Mouse (Mus musculus) c-Kit-positive CD71-positive TER-119-negative erythroid progenitor cells, embryonic 14.5 days (primary cell): ENCODE data around the gene Spef1.

Experiments used
- DNase-seq: peaks from one replicate; pipeline ENCODE4 v3.0.0-alpha.2; 2013; ENCODE audit warnings: low read depth

The Spef1 gene

GRCm38 (mm10) chr2:131205521-131206182, 18.6 kb upstream of the Spef1 start:
- peak; percentile 93 for DNase-seq

DNA sequence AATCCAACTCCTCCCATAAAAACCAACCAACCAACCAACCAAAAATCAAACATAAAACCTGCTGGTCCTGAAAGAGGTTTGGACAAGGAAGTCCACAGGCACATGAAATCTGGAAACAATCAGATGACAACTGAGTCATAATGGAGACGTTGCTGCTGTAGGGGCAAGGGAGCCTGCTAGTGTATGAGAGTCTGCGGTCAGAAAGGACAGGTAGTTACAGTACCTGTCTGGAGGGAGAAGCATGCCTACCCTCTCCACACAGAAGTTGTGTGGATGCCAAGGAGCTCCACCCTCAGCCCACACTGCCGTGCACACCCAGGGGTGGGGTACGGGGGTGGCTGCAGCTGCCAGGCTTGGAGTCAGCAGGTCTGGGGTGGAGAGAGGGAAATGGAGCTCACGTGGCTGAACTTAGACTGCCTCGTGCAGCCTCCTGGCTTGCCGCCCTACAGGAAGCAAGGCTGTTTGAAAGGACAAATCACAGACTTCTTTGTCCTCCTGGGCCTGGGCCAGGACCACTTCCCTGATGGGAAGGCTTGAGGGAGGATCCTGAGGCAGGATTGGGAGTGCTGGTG, 17.4 kb upstream of the Spef1 start:
- DNase-seq, result no peak

DNA sequence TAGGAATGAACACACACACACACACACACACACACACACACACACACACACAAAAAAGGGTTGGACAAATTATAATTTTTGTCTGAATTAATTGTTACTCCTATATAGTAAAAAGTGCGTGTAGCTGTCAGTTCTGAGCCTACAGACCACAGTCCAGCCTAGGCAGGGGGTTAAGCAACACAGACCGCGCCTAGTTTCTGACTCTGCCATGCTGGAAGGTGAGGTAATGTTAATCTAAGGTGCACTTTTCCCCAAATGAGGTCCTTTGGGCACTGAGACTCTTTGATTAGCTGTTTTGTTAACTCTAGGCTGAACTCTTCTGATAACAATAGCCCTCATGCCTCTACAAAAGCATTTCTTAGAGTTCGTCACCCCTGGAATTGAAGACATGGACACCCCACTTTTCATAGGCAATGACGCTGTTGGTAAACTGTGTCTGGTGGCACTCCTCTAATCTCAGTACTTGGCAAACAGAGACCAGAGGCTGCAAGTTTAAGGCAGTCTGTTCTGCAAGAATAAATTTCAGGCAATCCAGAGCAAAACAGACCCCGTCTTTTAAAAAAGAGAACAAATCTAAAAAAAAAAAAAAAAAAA, 16.8 kb upstream of the Spef1 start:
- DNase-seq, result no peak

- DNase-seq, result no peak
Observed at GRCm38 (mm10) chr2:131201262-131201661, 14.2 kb upstream of the Spef1 start.

GRCm38 (mm10) chr2:131200710-131201109, 13.6 kb upstream of the Spef1 start:
- DNase-seq, result no peak

DNA sequence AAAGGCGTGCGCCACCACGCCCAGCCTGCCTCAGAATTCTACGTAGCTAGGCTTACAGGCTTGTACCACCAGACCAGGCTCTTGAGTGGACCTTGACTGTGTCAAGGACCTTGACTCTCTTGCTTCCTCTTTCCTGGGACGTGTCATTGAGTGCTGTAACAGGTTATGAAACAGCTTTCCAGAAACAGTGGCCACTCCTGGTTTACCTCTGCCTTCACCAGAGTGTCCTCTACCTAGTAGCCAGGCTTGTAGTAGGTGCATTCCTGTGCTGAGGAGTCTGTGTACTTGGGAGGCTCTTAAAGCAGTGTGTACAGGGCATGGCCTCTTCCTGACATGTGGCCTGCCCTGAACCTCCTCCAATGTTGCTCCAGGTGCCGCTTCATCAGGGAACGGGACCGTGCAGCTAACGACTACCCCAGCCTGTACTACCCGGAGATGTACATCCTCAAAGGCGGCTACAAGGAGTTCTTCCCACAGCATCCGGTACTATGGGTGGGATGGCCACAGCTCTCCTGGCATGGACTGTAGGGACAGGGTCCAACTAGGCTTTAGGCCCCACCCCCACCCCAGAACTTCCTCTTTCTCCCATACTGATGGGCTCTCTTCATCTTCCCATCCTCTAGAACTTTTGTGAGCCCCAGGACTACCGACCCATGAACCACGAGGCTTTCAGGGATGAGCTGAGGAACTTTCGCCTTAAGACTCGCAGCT, 9.7 kb upstream of the Spef1 start:
- no peak for DNase-seq

GRCm38 (mm10) chr2:131191005-131191390, 3.9 kb upstream of the Spef1 start:
- no peak for DNase-seq

DNA sequence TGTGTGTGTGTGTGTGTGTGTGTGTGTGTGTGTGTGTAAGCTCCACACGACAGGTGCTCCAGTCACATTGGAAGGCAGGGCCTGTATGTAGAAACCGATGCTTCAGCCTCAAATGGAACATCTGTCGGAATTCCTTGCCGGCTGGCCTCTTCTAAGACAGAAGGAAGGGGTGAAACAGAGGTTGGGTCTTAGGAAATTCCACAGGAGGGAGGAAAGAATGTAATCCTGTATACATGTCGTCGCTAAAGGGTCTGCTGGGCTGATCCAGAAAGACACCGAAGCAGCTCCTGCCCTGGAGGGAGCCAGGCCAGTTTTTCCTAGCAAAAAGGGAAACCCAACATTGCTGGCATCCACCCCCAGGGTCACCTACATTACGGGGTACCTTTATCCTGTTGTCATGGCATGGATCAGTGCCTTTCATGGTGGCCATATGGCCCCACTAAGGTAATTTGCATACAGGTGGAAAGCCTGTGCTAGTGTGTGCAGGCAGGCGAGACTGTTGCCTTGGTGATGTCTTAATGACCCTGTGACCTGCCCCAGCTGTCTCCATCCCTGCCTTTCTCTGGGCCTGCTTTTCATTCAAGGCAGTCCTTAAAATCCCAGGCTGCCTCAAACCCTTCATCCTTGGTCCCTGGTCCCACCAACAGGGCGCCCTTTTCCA, 3.4 kb upstream of the Spef1 start:
- DNase-seq, result no peak

GRCm38 (mm10) chr2:131189521-131190309, 2.6 kb upstream of the Spef1 start:
- DNase-seq, result no peak

DNA sequence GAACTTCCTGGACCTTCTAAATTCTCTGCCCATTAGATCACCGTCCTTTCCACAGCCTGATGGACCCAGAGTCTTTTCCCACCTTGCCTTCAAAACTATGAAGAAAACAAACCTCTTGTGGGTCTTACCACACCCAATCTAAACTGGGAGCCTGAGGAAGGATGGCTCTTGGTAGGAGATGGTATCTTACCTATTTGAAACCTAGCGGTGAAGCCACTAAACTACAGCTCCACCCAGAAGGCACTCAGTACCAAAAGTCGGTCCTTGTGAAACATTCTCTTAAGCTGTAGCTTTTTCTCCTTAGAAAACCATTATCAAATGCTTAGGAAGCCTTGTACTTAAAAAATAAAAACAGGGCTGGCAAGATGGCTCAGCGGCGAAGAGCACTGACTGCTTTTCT, 1.2 kb upstream of the Spef1 start:
- no peak for DNase-seq

DNA sequence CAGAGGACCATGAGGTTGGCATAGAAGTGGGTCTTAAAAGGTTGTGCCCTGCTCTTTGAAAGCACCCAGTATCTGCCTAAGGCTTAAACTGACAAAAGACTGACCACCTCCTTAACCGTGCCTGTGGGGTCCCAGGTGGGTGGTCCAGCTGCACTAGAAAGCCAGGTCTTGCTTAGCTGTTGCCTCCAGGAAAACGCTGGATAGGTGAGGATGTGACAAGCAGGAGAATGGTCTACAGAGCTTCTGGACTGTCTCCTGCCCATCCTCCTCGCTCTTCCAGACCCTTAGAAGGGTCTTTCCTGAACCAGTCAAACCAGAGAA, 480 bp upstream of the Spef1 start:
- DNase-seq, result no peak

DNA sequence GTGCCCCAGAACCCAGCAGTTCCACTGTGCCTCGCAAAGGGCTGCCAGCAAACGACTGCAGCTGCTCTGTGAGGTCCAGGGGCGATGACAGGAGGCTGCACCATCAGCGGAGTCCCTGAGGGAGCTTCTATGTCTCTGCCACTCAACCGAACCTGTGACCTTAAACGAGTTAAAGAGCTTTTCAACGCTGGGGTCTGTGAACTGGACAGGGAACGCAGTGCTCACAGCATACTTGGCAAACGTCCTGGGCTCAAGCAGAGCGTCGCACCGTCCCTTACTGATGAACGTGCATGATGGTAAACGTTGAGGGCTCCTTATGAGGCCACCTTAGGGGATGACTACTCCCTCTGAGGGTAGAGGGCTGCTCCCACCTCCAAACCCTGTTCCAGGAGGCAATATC, 739 bp downstream of the Spef1 start:
- DNase-seq, result no peak

DNA sequence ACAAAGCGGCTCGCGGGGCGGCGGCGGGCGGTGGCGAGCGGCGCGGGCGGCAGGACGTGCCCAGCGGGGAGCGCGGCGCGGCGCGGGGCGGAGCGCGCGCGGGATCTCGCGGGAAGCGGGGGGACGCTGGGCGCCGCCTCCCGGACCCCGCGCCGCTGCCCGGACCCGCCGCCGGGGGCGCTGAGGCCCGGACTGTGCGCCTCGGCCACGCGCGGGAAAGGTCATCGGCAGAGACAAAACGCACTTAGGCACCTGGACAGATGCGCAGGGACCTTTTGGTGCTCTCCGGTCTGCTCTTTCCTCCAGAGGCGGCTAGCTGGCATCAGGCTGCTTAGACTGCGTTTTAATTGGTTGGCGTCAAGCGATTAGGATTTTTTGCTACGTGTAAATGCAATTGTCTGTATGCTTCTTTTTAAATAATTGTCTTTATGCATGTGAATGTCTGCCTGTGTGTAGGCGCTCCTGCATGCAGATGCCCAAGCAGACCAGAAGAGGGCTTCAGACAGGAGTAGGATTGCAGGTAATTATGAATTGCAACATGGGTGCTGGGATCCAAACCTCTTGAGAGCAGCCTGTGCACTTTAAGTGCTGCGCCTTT, 7.0 kb downstream of the Spef1 start, which contains the start of gene Cenpb:
TSS of gene Cenpb (minus strand) at position 78 of the 598 bp plus-strand sequence.
- no peak for DNase-seq

DNA sequence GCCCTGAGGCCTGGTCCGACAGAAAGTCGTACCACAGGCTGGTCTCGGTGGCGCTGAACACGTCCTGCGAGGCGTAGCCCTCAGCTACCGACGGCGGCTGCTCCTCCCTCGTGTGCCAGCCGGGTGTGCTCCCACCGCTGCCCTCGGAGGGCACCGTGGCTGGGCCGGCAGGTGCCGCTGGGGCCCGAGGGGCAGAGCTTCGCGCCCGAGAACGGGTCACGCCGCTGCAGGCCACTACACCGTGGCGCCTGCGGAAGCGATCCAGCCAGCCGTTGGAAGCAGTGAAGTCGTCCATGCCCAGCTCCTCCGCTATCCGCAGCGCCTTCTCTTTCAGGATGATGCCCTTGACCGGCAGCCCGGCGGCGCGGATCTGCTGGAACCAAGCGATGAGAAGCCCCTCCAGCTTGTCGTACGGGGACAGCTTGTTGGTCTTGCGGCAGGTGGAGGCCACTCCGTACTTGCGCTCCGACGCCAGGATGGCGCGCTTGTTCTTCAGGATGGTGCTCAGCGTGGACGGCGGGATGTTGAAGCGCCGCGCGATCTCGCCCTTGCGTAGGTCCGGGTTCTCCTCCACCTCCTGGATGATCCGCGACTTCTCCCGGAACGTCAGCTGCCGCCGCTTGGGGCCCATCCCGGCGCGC, 7.7 kb downstream of the Spef1 start:
- no peak for DNase-seq

DNA sequence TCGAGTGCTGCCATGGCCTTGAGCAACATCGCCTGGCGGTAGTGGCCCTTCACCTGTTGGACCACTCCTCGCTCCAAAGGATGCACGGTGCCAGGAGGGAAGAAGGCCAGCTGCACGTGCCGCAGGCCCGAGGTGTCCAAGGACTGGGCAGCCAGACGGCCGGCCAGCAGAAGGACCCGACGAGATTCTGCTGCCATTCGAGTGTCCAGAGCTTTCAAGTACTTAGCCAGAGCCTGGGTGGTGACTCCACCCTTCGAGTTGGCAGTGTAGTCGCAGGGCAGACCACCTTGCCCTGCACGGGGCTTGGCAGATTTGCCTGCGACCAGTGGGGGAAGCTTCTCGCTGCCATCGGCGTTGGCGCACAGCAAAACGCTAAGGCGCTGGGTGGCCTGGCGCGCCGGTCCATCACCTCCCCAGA, 8.2 kb downstream of the Spef1 start:
- no peak for DNase-seq

DNA sequence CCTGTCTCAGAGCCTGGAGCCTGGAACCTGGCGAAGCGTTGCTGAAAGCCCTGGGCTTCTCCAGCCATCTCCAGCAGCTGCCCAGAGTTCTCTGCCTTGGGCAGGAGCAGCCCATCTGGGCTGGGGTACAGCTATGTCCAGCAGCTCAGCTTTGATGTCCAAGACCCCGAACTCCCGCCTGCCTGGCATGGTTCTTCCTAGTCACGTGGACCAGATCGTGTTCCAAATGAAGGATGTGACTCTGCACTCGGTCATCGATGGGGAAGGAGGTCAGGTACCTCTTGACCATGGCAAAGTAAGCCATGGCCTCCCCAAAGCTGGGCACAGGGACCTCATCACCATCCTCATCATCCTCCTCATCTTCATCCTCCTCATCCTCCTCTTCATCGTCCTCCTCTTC, 9.2 kb downstream of the Spef1 start:
- DNase-seq, result no peak

- no peak for DNase-seq
Observed at GRCm38 (mm10) chr2:131176491-131176890, 10.6 kb downstream of the Spef1 start.

DNA sequence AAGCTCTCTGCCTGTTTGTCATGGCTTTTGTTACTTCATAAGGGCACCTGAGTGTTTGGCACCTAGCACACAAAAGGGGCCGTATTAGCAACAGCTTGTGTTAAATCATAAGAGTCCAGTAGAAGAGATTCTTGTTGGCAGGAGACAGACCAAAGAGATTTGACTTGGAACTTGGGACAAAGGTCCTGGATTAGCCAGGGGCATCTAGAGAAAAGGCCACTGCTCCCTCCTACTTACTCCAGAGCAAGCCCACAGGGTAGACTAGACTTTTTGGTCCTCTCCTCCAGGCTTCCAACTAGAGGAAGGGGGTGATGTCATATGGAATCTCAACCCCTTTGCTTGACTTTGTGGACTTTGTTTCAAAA, 11.2 kb downstream of the Spef1 start:
- DNase-seq, result no peak

DNA sequence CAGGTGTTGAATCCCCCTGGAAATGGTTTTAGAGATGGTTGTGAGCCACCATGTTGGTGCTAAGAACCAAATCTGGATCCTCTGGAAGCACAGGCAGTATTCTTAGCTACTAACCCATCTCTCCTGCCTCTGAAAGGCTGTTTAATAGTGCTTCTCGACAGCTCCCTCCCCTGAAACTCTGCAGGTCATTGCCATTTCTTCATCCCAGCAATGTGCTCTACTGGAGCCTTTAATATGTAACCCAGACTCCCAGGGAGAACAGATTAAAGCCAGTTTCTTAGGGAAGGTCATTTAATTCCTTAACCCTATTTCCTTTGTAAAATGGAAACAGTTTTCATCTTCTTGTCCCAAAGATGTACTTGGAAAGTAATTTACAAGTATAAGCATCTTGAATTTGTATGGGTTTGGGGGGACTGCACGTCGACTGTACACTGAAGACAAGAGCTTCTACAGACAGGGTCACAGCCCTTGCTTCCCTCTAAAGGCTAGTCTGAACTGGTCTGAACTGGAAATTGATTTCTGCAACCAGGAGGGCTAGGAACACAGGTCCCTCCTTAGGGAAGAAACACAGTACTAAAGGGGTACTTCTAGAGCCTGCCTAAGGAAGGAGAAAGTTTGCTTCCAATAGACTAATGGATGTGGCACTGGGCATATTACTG, 11.7 kb downstream of the Spef1 start:
- no peak for DNase-seq

- peak; percentile 79 for DNase-seq
Observed at GRCm38 (mm10) chr2:131174700-131175099, 12.4 kb downstream of the Spef1 start.

DNA sequence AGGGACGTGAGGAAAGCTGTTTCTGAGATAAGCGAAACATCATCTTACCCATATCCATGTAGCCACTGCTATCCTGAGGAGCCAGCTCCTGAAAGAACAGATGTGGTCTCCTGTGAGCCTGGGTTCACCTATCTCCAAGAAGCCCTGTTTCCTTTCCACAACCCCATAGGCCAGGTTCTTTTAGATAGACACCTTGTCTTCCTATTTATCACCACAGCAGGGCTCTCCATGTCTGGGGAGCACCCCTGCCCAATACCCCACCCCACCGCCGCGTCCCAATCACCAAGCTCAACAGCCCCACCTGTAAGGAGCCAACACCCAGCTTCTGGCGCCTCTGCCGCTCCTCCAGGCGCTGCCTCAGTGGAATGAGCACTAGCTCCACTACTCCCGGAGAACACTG, 14.8 kb downstream of the Spef1 start:
- DNase-seq, result no peak
